Mouse (Mus musculus) adrenal gland, adult 2 months (tissue): ENCODE data around the gene Tex2. TPM values are rescaled to one million over a fixed set of nuclear protein-coding genes. Genes with fewer than 3 reads are reported as not detected.

Source experiments
- DNase-seq: peaks from one replicate; pipeline ENCODE4 v3.0.0; 2021
- polyA plus RNA-seq: library from polyadenylated mRNA; depleted of rRNA; stranded (reverse); fragments of >200 nt; gene quantifications from 2 replicates; pipeline ENCODE4 v1.2.3, GENCODE M21; 2012; rRNA removed
- total RNA-seq, 2 experiments: library from RNA; stranded (reverse); gene quantifications; 2 replicates each; pipeline ENCODE4 v1.2.3; 2021

Gene Tex2
- total and polyA plus RNA-seq, 3 experiments = 15.8 to 55.5 (median 54.0) TPM

DNA sequence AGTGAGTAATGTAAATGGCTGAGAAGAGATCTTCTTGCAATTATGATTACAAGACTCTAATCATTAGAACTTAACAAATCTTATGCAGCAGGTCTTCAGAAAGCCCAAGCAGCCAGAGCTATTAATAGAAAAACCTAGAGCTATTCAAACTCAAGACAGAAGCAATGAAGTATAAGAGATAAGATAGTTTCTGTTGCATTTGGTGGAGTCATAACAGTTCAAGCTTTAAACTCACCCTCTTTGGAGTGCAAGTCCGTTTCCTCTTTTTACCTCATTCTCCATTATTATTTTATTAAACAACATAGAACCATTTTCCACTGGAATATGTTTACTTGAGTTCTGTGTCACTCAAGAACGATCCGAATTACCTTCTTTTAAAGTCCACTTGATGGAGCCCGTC, 154.7 kb downstream of the Tex2 start:
- DNase-seq = no peak

Other genes with a start within 250 kb of the Tex2 start
- gene Prr29, start 248.0 kb downstream of the Tex2 start, total RNA-seq = not detected
- gene Prr29, start 248.0 kb downstream of the Tex2 start, polyA plus RNA-seq = not detected in 2 replicates
- gene Icam2, start 225.3 kb downstream of the Tex2 start, total RNA-seq = 10 to 100 TPM; 11.9 to 16.2 TPM
- gene Icam2, start 225.3 kb downstream of the Tex2 start, polyA plus RNA-seq = 25.0 and 29.8 TPM in 2 replicates
- 100 to 1,000 TPM in 1 of 2 experiments, 10 to 100 TPM in 1; 90.7 to 119 TPM for gene Ern1, start 125.6 kb downstream of the Tex2 start, total RNA-seq
- gene Ern1, start 125.6 kb downstream of the Tex2 start, polyA plus RNA-seq = 608 and 700 TPM in 2 replicates
- 10 to 100 TPM; 64.0 to 94.8 TPM for gene Pecam1, start 137.2 kb upstream of the Tex2 start, total RNA-seq
- 15.5 and 17.5 TPM in 2 replicates for gene Pecam1, start 137.2 kb upstream of the Tex2 start, polyA plus RNA-seq
- 1 to 10 TPM in 1 of 2 experiments, under 1 TPM in 1; 0.81 to 2.6 TPM for gene Milr1, start 137.8 kb upstream of the Tex2 start, total RNA-seq
- not detected in 2 replicates for gene Milr1, start 137.8 kb upstream of the Tex2 start, polyA plus RNA-seq
- 1 to 10 TPM; 3.3 to 6.2 TPM for gene Polg2, start 166.1 kb upstream of the Tex2 start, total RNA-seq
- gene Polg2, start 166.1 kb upstream of the Tex2 start, polyA plus RNA-seq = 6.0 and 8.1 TPM in 2 replicates
- 1,000 to 10,000 TPM in 1 of 2 experiments, 100 to 1,000 TPM in 1; 763 to 1,110 TPM for gene Ddx5, start 175.8 kb upstream of the Tex2 start, total RNA-seq
- gene Ddx5, start 175.8 kb upstream of the Tex2 start, polyA plus RNA-seq = 2,814 and 2,984 TPM in 2 replicates
- gene Cep95, start 175.8 kb upstream of the Tex2 start, total RNA-seq = 10 to 100 TPM in 1 of 2 experiments, 1 to 10 TPM in 1; 7.1 to 12.5 TPM
- gene Cep95, start 175.8 kb upstream of the Tex2 start, polyA plus RNA-seq = 0.73 and 0.92 TPM in 2 replicates